Mouse (Mus musculus) layer of hippocampus, postnatal 14 days (tissue): ENCODE measurements around the gene Myo1d. TPM values are rescaled to one million over a fixed set of nuclear protein-coding genes. Genes with fewer than 3 reads are reported as not detected.

Source experiments
- DNase-seq, 2 experiments: peaks; one replicate each; pipeline ENCODE4 v3.0.0; 2021 to 2022; ENCODE audit warnings: low spot score in 2 of 2, mixed read lengths in 1 of 2
- total RNA-seq, 2 experiments: library from RNA; stranded (reverse); gene quantifications; 2 replicates each; pipeline ENCODE4 v1.2.3; 2021

Myo1d gene
- total RNA-seq, 2 experiments from 2014 or later, result 4.7 to 5.0 TPM

- no peak for DNase-seq
These were observed 3.6 kb upstream of the Myo1d start for GRCm38 (mm10) chr11:80783460-80783859.

DNA sequence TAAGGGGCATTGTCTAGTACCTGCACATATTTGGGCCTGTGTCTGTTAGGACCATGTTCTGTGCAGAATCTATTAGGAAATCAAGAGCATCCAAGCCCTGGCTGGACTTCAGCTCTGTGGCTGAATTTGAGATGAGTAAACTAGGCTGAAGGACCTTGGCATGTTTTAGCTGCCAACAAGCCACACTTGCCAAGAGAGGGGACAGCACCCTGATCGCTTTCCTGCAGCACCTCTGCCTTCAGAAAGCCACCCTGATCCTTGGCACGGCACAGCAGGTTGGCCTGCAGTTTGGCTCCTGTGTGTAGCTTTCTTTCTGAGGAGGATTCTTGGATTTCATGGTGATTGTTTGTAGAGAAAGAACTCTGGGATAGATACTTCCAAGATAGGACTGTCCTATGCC, 1.7 kb upstream of the Myo1d start:
- DNase-seq, result no peak

- DNase-seq, result no peak
These were observed 804 bp downstream of the Myo1d start for GRCm38 (mm10) chr11:80778916-80779526.

GRCm38 (mm10) chr11:80778157-80778556, 1.7 kb downstream of the Myo1d start:
- no peak for DNase-seq

DNA sequence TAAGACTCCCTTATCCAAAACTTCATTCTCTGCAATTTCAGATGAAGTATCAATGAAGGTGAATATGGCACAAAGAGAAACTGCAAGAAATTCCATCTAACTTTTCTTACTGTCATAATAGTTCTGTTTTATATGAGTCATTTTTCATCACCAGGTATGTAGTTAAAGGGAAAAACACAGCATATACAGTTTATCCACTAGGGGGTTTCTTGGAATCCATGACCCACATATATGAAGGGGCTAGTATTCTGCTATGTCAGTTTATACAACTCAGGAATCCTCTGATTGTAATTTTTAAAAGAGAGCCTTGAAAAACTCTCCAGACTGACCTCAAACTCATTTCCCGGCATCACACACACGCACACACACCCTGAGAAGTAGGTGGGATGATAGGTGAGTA, 2.1 kb downstream of the Myo1d start:
- DNase-seq, result no peak

GRCm38 (mm10) chr11:80775535-80775934, 4.3 kb downstream of the Myo1d start:
- no peak for DNase-seq

GRCm38 (mm10) chr11:80772595-80773210, 7.1 kb downstream of the Myo1d start:
- no peak for DNase-seq

DNA sequence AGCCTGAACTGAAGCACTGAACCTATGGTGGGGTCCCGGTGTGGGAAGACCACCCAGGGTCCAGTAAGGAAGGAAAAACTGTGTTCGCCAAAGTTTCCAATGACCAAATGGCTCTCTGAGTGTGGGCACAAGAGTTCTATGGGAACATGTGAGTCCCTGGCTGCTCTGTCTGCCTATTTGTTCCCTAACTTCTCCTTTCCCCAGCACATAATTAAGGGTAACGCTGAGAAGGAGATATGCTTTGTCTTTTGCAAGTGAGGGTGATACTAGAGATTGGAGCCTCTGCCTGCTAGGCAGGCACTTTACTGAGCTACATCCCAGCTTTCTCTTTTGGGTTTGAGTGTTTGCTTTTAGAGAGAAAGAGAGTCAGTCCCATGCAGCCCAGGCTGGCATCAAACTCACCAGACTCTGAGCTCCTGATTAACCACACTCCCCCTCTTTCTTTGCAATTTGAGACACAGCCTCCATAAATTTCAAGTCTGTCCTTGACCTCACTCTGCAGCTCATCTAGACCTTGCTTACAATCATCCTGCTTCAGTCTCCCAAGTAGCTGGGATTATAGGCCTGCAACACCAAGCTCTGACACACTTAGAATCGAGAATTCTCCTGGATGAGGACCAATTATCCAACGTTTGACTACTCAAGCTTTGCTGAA, 8.1 kb downstream of the Myo1d start:
- DNase-seq, result no peak

GRCm38 (mm10) chr11:80771186-80771585, 8.6 kb downstream of the Myo1d start:
- DNase-seq, result no peak

GRCm38 (mm10) chr11:80767320-80767617, 12.6 kb downstream of the Myo1d start:
- no peak for DNase-seq

DNA sequence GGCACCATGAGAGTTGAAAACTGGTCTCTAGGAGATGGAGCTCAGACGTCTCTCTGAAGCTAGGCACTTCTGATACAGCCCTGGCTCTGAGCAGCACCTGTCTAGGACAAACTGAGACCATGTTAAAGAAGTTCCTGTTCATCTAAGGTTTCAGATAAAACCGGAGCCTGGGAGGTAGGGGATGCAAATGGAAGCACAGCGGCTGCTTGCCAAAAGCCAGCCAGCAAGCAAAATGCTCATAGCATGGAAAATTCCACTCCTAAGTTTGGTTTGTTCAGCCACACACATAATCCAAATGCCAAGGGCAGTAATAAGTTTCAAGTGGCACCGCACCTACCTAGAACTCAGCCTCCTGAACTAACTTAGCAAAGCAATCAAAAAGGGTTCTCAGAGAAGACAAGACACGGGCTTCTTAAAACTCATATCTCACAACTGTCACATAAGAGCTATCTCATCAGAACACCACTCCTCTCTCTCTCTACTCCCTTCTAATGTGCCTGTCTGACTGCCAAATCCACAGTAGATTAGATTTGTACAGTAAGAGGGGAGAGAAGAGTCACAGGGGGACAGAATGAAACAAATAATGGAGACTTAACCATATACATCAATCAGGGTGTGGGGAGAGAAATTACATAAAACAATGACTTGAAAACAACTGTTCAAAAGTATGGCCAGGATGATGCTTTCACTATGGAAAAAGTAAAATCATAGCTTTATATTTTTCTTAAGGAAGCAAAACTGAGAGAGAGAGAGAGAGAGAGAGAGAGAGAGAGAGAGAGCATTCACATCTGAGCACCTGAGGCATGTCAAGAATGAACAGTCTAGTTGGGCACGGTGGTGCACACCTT, 13.1 kb downstream of the Myo1d start:
- no peak for DNase-seq

DNA sequence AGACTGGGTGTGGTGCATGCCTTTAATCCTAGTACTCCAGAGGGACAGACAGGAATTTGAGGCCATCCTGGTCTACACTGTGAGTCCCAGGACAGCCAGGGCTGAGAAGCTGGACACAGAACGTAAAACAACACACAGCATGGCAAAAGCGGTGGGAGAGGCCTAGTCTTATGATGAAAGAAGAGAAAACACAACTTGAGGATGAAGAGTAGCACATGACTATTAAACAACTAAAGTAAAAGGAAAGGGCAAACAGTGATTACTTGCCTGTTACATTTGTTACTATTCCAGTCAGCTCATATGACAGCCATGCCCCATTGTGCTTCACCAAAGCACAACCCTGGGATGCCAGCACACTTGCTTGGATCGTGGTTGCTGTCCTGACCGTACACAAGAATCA, 13.8 kb downstream of the Myo1d start:
- no peak for DNase-seq

DNA sequence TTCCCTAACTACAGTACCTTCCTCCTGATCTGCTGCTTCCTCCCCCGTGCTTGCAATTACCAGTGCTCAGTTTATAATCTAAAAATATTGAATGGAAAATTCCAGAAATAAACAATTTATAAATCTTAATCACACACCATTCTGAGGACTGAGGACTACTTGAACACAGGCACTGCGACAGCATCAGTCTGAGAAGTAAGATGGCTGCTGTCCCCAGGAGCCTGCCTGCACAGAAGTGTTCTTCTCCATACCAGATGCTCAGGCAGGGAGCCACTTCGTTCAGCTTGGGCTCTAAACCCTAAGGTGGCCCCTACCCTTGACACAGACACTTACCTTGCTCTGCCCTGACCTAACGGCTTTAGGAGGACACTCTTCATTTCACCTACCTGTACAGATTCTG, 17.8 kb downstream of the Myo1d start:
- no peak for DNase-seq

DNA sequence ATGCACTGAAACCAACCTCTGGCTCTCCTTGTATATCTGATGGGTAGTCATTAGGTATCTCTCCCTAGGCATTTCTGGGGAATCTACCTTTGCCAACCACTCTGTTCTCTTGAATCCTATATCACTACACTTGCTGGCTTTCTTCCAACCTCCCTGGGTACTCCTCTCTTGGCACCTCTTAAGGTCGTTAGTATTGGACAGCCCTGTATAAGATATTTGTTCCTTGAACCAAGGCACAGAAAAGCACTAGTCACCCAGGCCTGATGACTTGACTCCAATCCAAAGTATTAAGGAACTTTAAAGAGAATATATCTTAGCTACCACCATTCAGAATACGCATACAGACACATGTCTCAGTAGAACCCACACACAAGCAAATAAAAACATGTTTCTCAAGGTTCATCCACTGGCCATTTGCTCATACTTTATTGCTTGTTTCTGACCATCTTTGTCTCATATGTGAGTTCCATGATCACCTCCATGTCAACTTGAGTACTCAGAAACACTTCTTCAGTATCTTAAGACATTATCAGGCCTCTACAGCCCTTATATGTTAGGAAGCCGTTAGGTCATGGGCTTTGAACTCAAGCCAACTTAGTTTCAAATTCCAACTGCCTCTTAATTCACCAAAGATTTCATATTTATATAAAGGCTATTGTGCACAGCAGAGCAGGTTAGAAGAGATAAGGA, 18.4 kb downstream of the Myo1d start:
- DNase-seq, result no peak

- no peak for DNase-seq
These were observed 20.8 kb downstream of the Myo1d start for GRCm38 (mm10) chr11:80759023-80759422.

DNA sequence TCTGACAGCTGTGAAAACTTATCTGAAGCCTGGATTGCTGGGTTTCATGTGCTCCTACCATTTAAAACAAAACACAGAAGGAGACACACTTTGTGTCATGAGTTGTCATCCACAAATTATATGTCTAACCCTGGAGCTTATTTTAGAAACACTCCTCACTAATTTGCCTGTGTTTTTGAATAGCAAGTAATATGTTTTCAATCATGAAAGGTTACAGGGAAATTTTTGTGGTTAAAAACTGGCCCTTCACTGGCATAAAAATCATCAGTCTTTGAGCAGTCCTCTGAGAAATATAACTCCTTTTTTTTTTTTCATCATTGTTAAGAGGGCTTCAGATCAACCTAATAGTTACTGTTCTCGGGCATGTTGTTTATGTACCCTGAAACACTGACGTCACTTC, 25.6 kb downstream of the Myo1d start:
- no peak for DNase-seq

GRCm38 (mm10) chr11:80751168-80751567, 28.7 kb downstream of the Myo1d start:
- no peak for DNase-seq

DNA sequence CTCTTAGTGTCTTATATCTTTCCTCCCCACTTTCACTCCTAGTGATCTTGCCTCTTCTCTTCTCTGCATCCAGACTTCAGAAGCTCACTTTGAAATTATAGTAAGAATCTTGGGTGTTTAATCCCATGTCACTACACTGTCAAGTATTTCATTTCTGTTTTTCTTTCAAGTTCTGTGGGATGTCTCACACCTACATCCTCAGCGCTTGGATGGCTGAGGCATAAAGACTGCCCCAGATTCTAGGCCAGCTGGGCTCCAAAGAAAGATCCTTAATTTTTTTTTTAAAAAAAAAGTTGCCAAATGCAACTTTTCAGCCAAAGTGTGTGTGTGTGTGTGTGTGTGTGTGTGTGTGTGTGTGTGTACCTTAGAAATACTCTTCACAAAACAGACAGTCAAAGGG, 30.6 kb downstream of the Myo1d start:
- no peak for DNase-seq

DNA sequence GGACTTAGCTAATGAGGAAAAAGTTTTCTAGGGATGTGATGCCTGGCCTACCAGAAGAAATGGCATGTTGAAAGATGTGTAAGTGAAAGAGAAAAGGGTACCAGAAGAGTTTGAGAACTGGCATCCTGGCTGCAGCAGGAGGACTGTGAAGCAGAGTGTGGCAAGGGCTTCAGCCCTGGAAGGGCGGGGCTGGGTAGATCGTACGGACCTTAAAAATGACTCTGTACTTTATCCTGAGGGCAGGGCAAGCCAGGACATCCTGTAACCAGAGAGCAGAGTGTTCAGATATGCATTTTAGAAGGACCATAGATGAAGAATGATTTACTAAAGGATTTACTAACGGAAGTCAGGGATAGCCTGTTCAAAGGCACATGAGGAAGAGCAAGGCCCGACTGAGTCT, 34.4 kb downstream of the Myo1d start:
- no peak for DNase-seq

- no peak for DNase-seq
These were observed 35.9 kb downstream of the Myo1d start for GRCm38 (mm10) chr11:80743823-80744410.

GRCm38 (mm10) chr11:80742462-80742861, 37.4 kb downstream of the Myo1d start:
- no peak for DNase-seq
